Mouse (Mus musculus): ENCODE data around the gene Nphp3.

Nphp3 gene

GRCm38 (mm10) chr9:104001921-104002859, at the start of gene Nphp3:
Gene Nphp3 (plus strand): TSS chr9:104002544.
- peak; percentile 100 for DNase-seq (ENCODE audit: low spot score)

- DNase-seq (ENCODE audit: low spot score) = no peak
Measured at GRCm38 (mm10) chr9:103958722-103959121, 43.6 kb upstream of the Nphp3 start.

- DNase-seq (ENCODE audit: low spot score) = no peak
Measured at GRCm38 (mm10) chr9:103959989-103960388, 42.4 kb upstream of the Nphp3 start.

GRCm38 (mm10) chr9:103996496-103996895, 5.8 kb upstream of the Nphp3 start:
- DNase-seq (ENCODE audit: low spot score) = peak; percentile 26

GRCm38 (mm10) chr9:104000601-104001000, 1.7 kb upstream of the Nphp3 start:
- peak; percentile 83 for DNase-seq (ENCODE audit: low spot score)

- no peak for DNase-seq (ENCODE audit: low spot score)
Measured at GRCm38 (mm10) chr9:104002913-104003330, 578 bp downstream of the Nphp3 start.

- no peak for DNase-seq (ENCODE audit: low spot score)
Measured at GRCm38 (mm10) chr9:104014526-104014925, 12.2 kb downstream of the Nphp3 start.

GRCm38 (mm10) chr9:104021026-104021425, 18.7 kb downstream of the Nphp3 start:
- DNase-seq (ENCODE audit: low spot score) = no peak

GRCm38 (mm10) chr9:104027186-104027585, 24.8 kb downstream of the Nphp3 start:
- no peak for DNase-seq (ENCODE audit: low spot score)

- DNase-seq (ENCODE audit: low spot score) = no peak
Measured at GRCm38 (mm10) chr9:104029861-104030260, 27.5 kb downstream of the Nphp3 start.

GRCm38 (mm10) chr9:104034231-104034630, 31.9 kb downstream of the Nphp3 start:
- DNase-seq (ENCODE audit: low spot score) = no peak

GRCm38 (mm10) chr9:104034718-104035117, 32.4 kb downstream of the Nphp3 start:
- no peak for DNase-seq (ENCODE audit: low spot score)

GRCm38 (mm10) chr9:104035261-104036015, 33.1 kb downstream of the Nphp3 start:
- peak; percentile 70 for DNase-seq (ENCODE audit: low spot score)

GRCm38 (mm10) chr9:104038266-104038665, 35.9 kb downstream of the Nphp3 start:
- DNase-seq (ENCODE audit: low spot score) = no peak

- DNase-seq (ENCODE audit: low spot score) = no peak
Measured at GRCm38 (mm10) chr9:104039031-104039695, 36.8 kb downstream of the Nphp3 start.

GRCm38 (mm10) chr9:104039742-104040141, 37.4 kb downstream of the Nphp3 start:
- no peak for DNase-seq (ENCODE audit: low spot score)

GRCm38 (mm10) chr9:104040362-104040761, 38.0 kb downstream of the Nphp3 start, which contains the start of gene Gm28305:
Gene Gm28305 (plus strand): TSS chr9:104040662.
- no peak for DNase-seq (ENCODE audit: low spot score)

GRCm38 (mm10) chr9:104043676-104044075, 41.3 kb downstream of the Nphp3 start:
- no peak for DNase-seq (ENCODE audit: low spot score)

- no peak for DNase-seq (ENCODE audit: low spot score)
Measured at GRCm38 (mm10) chr9:104051028-104051427, 48.7 kb downstream of the Nphp3 start.

GRCm38 (mm10) chr9:104062430-104063243, 60.3 kb downstream of the Nphp3 start, which contains the start of gene Uba5:
Gene Uba5 (minus strand): TSS chr9:104063134.
- DNase-seq (ENCODE audit: low spot score) = peak; percentile 75

- peak; percentile 92 for DNase-seq (ENCODE audit: low spot score)
Measured at GRCm38 (mm10) chr9:104063244-104063961, 61.1 kb downstream of the Nphp3 start, which contains the start of gene Acad11. Gene Acad11 (plus strand): TSS chr9:104063377.

All from yolk sac, embryonic 10.5 days (tissue).